Mouse (Mus musculus) bone marrow macrophage, adult 2 months (primary cell): Measurements from ENCODE around the gene Gtpbp4. TPM values are rescaled to one million over a fixed set of nuclear protein-coding genes. Genes with fewer than 3 reads are reported as not detected.
"Not testable (repeated sequence)": the region's sequence is repeated elsewhere in the genome, so short reads cannot be mapped to it uniquely, and the experiment has no call there.

Experiments
- H3K27ac ChIP-seq: 2 replicates; pipeline ENCODE4 v1.5.1; 2012; ENCODE audit warnings: low read depth, low read length; ENCODE audit not compliant: insufficient read depth
- H3K4me1 ChIP-seq: 2 replicates; pipeline ENCODE4 v1.6.1; 2012; ENCODE audit warnings: low read length; ENCODE audit not compliant: control insufficient read depth, insufficient read depth
- H3K4me3 ChIP-seq: 2 replicates; pipeline ENCODE4 v1.5.1; 2012; ENCODE audit warnings: mild to moderate bottlenecking, low read length, moderate library complexity; ENCODE audit not compliant: insufficient read depth
- CTCF ChIP-seq: IDR thresholded peaks from 2 replicates; pipeline ENCODE4 v1.5.1; 2012; ENCODE audit warnings: low read depth, mild to moderate bottlenecking, low read length, moderate library complexity
- POLR2A ChIP-seq: IDR thresholded peaks from 2 replicates; pipeline ENCODE4 v1.6.1; 2012; ENCODE audit warnings: mild to moderate bottlenecking, low read depth, low read length, borderline replicate concordance
- polyA plus RNA-seq: library from polyadenylated mRNA; stranded (reverse); fragments of >200 nt; gene quantifications from 2 replicates; pipeline ENCODE4 v1.2.4, GENCODE M21; 2012; ENCODE audit not compliant: missing spikeins, insufficient read depth, insufficient read length

The Gtpbp4 gene
- polyA plus RNA-seq, 1 experiment: 26.7 TPM

- not testable (repeated sequence) for H3K27ac ChIP-seq
Observed at GRCm38 (mm10) chr13:8937611-8938140, 58.2 kb downstream of the Gtpbp4 start.

GRCm38 (mm10) chr13:8933499-8933898 is 62.4 kb downstream of the Gtpbp4 start:
- Histone ChIP-seq H3K4me3 (no peak overlapping the region), H3K27ac (no peak overlapping the region), H3K4me1 (no peaks in the 10 kb centered on the region)
- TF ChIP-seq POLR2A (no peak), CTCF (no peak)

More at GRCm38 (mm10) chr13:8937611-8938140, 58.2 kb downstream of the Gtpbp4 start:
- H3K4me1 ChIP-seq, H3K4me3 ChIP-seq: not testable (repeated sequence)

Other genes starting within 250 kb of the Gtpbp4 start
- gene Wdr37, start 124.2 kb downstream of the Gtpbp4 start, polyA plus RNA-seq: 25.2 and 34.5 TPM in 2 replicates
- 23.0 and 28.4 TPM in 2 replicates for gene Idi1, start 110.6 kb downstream of the Gtpbp4 start, polyA plus RNA-seq
- not detected in 2 replicates for gene Gm9745, start 47.9 kb downstream of the Gtpbp4 start, polyA plus RNA-seq
- gene Idi2, start 43.2 kb downstream of the Gtpbp4 start, polyA plus RNA-seq: not detected in 2 replicates
- 51.6 and 54.1 TPM in 2 replicates for gene Larp4b, start 97.8 kb upstream of the Gtpbp4 start, polyA plus RNA-seq